Mouse (Mus musculus) testis, adult 2 months (tissue): Measurements from ENCODE around the gene Prdm2.

Experiments used
- CTCF ChIP-seq: fragments of 200-500 bp; IDR thresholded peaks from 2 replicates; pipeline ENCODE4 v1.5.1; 2012; ENCODE audit warnings: low read depth, mild to moderate bottlenecking, inconsistent platforms, low read length, moderate library complexity; ENCODE audit not compliant: control insufficient read depth, insufficient read depth, insufficient replicate concordance
- POLR2A ChIP-seq: fragments of 200-500 bp; IDR thresholded peaks from 2 replicates; pipeline ENCODE4 v1.6.1; 2012; ENCODE audit warnings: low read depth, mild to moderate bottlenecking, inconsistent platforms, low read length, moderate library complexity; ENCODE audit not compliant: control insufficient read depth

- TF ChIP-seq POLR2A: no peak
- no peak for TF ChIP-seq CTCF
These were observed 106.2 kb downstream of the Prdm2 start for GRCm38 (mm10) chr4:143106566-143106965.
